Mouse (Mus musculus) liver, embryonic 15.5 days (tissue): ENCODE data around the gene Litaf. TPM values are rescaled to one million over a fixed set of nuclear protein-coding genes. Genes with fewer than 3 reads are reported as not detected.

Source experiments
- ATAC-seq: fragments of 200-750 bp; cut with Nextera tagmentation; 2 replicates; pipeline ENCODE4 v1.8.0; 2017; ENCODE audit warnings: moderate number of reproducible peaks, mild to moderate bottlenecking, moderate library complexity; ENCODE audit not compliant: insufficient read depth
- H3K27ac ChIP-seq: fragments of 300-500 bp; sonication (generic); replicated peaks from 2 replicates; pipeline ENCODE4 v1.5.1; 2015; ENCODE audit warnings: mild to moderate bottlenecking, inconsistent platforms
- H3K27me3 ChIP-seq: fragments of 300-500 bp; sonication (generic); 2 replicates; pipeline ENCODE4 v1.6.1; 2015; ENCODE audit warnings: mild to moderate bottlenecking, inconsistent platforms
- H3K36me3 ChIP-seq: fragments of 300-500 bp; sonication (generic); replicated peaks from 2 replicates; pipeline ENCODE4 v1.6.1; 2015; ENCODE audit warnings: moderate library complexity, mild to moderate bottlenecking, inconsistent platforms
- H3K4me1 ChIP-seq: fragments of 300-500 bp; sonication (generic); replicated peaks from 2 replicates; pipeline ENCODE4 v1.6.1; 2015; ENCODE audit warnings: inconsistent platforms
- H3K4me2 ChIP-seq: fragments of 300-500 bp; sonication (generic); 2 replicates; pipeline ENCODE4 v1.6.1; 2015; ENCODE audit warnings: moderate library complexity, mild to moderate bottlenecking, inconsistent platforms
- H3K4me3 ChIP-seq: fragments of 300-500 bp; sonication (generic); replicated peaks from 2 replicates; pipeline ENCODE4 v1.5.1; 2015; ENCODE audit warnings: mild to moderate bottlenecking, inconsistent platforms
- H3K9ac ChIP-seq: fragments of 300-500 bp; sonication (generic); 2 replicates; pipeline ENCODE4 v1.6.1; 2015; ENCODE audit warnings: moderate library complexity, mild to moderate bottlenecking, inconsistent platforms
- H3K9me3 ChIP-seq: fragments of 300-500 bp; sonication (generic); replicated peaks from 2 replicates; pipeline ENCODE4 v1.6.1; 2016; ENCODE audit warnings: inconsistent platforms
- WGBS: fragments of 180-500 bp; shearing (Covaris S2); methylation state at CpG from one replicate; pipeline ENCODE4 v1.1.7; 2015; ENCODE audit warnings: mixed read lengths; ENCODE audit not compliant: insufficient replicate concordance; 5-methylcytosine and 5-hydroxymethylcytosine counted together
- polyA plus RNA-seq: library from polyadenylated mRNA; unstranded; fragments of >200 nt; fragmentation: Nextera tagmentation; extraction: Ambion mirVana; gene quantifications from 2 replicates; pipeline ENCODE4 v1.2.1, GENCODE M21; 2015

Litaf gene
- polyA plus RNA-seq, 1 experiment from 2014 or later, result 39.3 TPM

GRCm38 (mm10) chr16:10936700-10937319, 129.1 kb downstream of the Litaf start:
- no peaks in the 10 kb centered on the region for H3K36me3 ChIP-seq
- no peak overlapping the region for H3K4me2 ChIP-seq
- no peak overlapping the region for H3K9ac ChIP-seq
- H3K27ac ChIP-seq, result no peak overlapping the region
- H3K27me3 ChIP-seq, result no peaks in the 10 kb centered on the region
- no peaks in the 10 kb centered on the region for H3K9me3 ChIP-seq
- 50% methylated on average over 5 of the region's 5 CpGs for WGBS
- ATAC-seq, result no peak
- no peaks in the 10 kb centered on the region; the same call in 1 of the 2 replicates for H3K4me1 ChIP-seq
- H3K4me3 ChIP-seq, result no peak overlapping the region

- no peaks in the 10 kb centered on the region for H3K36me3 ChIP-seq
- WGBS, result 84% methylated on average over 1 of the region's 1 CpGs
- no peaks in the 10 kb centered on the region; the same call in 1 of the 2 replicates for H3K4me1 ChIP-seq
- H3K4me3 ChIP-seq, result no peak overlapping the region
- H3K9ac ChIP-seq, result no peak overlapping the region
- H3K27ac ChIP-seq, result no peak overlapping the region
- no peak for ATAC-seq
- H3K27me3 ChIP-seq, result no peaks in the 10 kb centered on the region
- H3K4me2 ChIP-seq, result no peak overlapping the region
- H3K9me3 ChIP-seq, result no peaks in the 10 kb centered on the region
These were observed 131.9 kb downstream of the Litaf start for GRCm38 (mm10) chr16:10934047-10934446.

- WGBS, result 70% methylated on average over 3 of the region's 3 CpGs
- Histone ChIP-seq H3K4me2 (no peak overlapping the region), H3K27ac (no peak overlapping the region), H3K9me3 (no peaks in the 10 kb centered on the region), H3K36me3 (no peaks in the 10 kb centered on the region), H3K4me1 (no peaks in the 10 kb centered on the region; the same call in 1 of the 2 replicates), H3K4me3 (no peak overlapping the region), H3K27me3 (no peaks in the 10 kb centered on the region), H3K9ac (no peak overlapping the region)
- no peak for ATAC-seq
These were observed 132.6 kb downstream of the Litaf start for GRCm38 (mm10) chr16:10933372-10933771.

GRCm38 (mm10) chr16:10927026-10927425, 138.9 kb downstream of the Litaf start:
- no peak overlapping the region for H3K4me3 ChIP-seq
- H3K27me3 ChIP-seq, result no peaks in the 10 kb centered on the region
- no peaks in the 10 kb centered on the region for H3K36me3 ChIP-seq
- WGBS, result 57% methylated on average over 1 of the region's 1 CpGs
- no peak overlapping the region for H3K9ac ChIP-seq
- H3K4me2 ChIP-seq, result no peak overlapping the region
- no peak for ATAC-seq
- no peaks in the 10 kb centered on the region for H3K9me3 ChIP-seq
- H3K4me1 ChIP-seq, result 0 out of 2 replicates have a peak, but pooled peaks cover 4% of the 10 kb centered on the region
- no peak overlapping the region for H3K27ac ChIP-seq

GRCm38 (mm10) chr16:10925591-10926180, 140.3 kb downstream of the Litaf start:
- 0 out of 2 replicates have a peak, but pooled peaks cover 4% of the 10 kb centered on the region for H3K4me1 ChIP-seq
- H3K4me2 ChIP-seq, result no peak overlapping the region
- H3K4me3 ChIP-seq, result no peak overlapping the region
- H3K9me3 ChIP-seq, result no peaks in the 10 kb centered on the region
- WGBS, result 58% methylated on average over 7 of the region's 7 CpGs
- H3K36me3 ChIP-seq, result no peaks in the 10 kb centered on the region
- ATAC-seq, result no peak
- no peak overlapping the region for H3K9ac ChIP-seq
- H3K27ac ChIP-seq, result no peak overlapping the region
- no peaks in the 10 kb centered on the region for H3K27me3 ChIP-seq

GRCm38 (mm10) chr16:10923561-10923960, 142.4 kb downstream of the Litaf start:
- 56% methylated on average over 5 of the region's 5 CpGs for WGBS
- Histone ChIP-seq H3K4me3 (no peak overlapping the region), H3K9me3 (no peaks in the 10 kb centered on the region), H3K4me2 (no peak overlapping the region), H3K27ac (no peak overlapping the region), H3K36me3 (no peaks in the 10 kb centered on the region), H3K4me1 (0 out of 2 replicates have a peak, but pooled peaks cover 4% of the 10 kb centered on the region), H3K9ac (no peak overlapping the region), H3K27me3 (no peaks in the 10 kb centered on the region)
- no peak for ATAC-seq

GRCm38 (mm10) chr16:10919856-10920255, 146.1 kb downstream of the Litaf start:
- Histone ChIP-seq H3K36me3 (no peaks in the 10 kb centered on the region), H3K27ac (no peak overlapping the region), H3K9ac (no peak overlapping the region), H3K9me3 (no peaks in the 10 kb centered on the region), H3K27me3 (no peaks in the 10 kb centered on the region), H3K4me2 (no peak overlapping the region), H3K4me3 (no peak overlapping the region), H3K4me1 (no peaks in the 10 kb centered on the region)
- ATAC-seq, result no peak

- H3K36me3 ChIP-seq, result no peaks in the 10 kb centered on the region
- no peaks in the 10 kb centered on the region for H3K9me3 ChIP-seq
- no peak for ATAC-seq
- no peak overlapping the region for H3K27ac ChIP-seq
- no peaks in the 10 kb centered on the region for H3K27me3 ChIP-seq
- no peak overlapping the region for H3K4me2 ChIP-seq
- no peaks in the 10 kb centered on the region for H3K4me1 ChIP-seq
- 65% methylated on average over 3 of the region's 3 CpGs for WGBS
- H3K9ac ChIP-seq, result no peak overlapping the region
- no peak overlapping the region for H3K4me3 ChIP-seq
These were observed 149.7 kb downstream of the Litaf start for GRCm38 (mm10) chr16:10916271-10916670.

GRCm38 (mm10) chr16:10915066-10915465, 150.9 kb downstream of the Litaf start:
- H3K4me3 ChIP-seq, result no peak overlapping the region
- no peaks in the 10 kb centered on the region for H3K4me1 ChIP-seq
- no peak overlapping the region for H3K4me2 ChIP-seq
- H3K9me3 ChIP-seq, result no peaks in the 10 kb centered on the region
- 76% methylated on average over 4 of the region's 4 CpGs for WGBS
- H3K27ac ChIP-seq, result no peak overlapping the region
- ATAC-seq, result no peak
- H3K27me3 ChIP-seq, result no peaks in the 10 kb centered on the region
- H3K9ac ChIP-seq, result no peak overlapping the region
- no peaks in the 10 kb centered on the region for H3K36me3 ChIP-seq

- 55% methylated on average over 2 of the region's 2 CpGs for WGBS
- H3K4me2 ChIP-seq, result no peak overlapping the region
- no peaks in the 10 kb centered on the region for H3K9me3 ChIP-seq
- ATAC-seq, result no peak
- no peaks in the 10 kb centered on the region for H3K4me1 ChIP-seq
- H3K36me3 ChIP-seq, result no peaks in the 10 kb centered on the region
- no peak overlapping the region for H3K27ac ChIP-seq
- H3K27me3 ChIP-seq, result no peaks in the 10 kb centered on the region
- H3K4me3 ChIP-seq, result no peak overlapping the region
- H3K9ac ChIP-seq, result no peak overlapping the region
These were observed 154.9 kb downstream of the Litaf start for GRCm38 (mm10) chr16:10911061-10911460.

GRCm38 (mm10) chr16:10910541-10910940, 155.4 kb downstream of the Litaf start:
- 63% methylated on average over 7 of the region's 7 CpGs for WGBS
- Histone ChIP-seq H3K4me2 (no peak overlapping the region), H3K27ac (no peak overlapping the region), H3K27me3 (no peaks in the 10 kb centered on the region), H3K36me3 (no peaks in the 10 kb centered on the region), H3K4me1 (0 out of 2 replicates have a peak, but pooled peaks cover under 1% of the 10 kb centered on the region), H3K9ac (no peak overlapping the region), H3K4me3 (no peak overlapping the region), H3K9me3 (no peaks in the 10 kb centered on the region)
- no peak for ATAC-seq
